Mouse (Mus musculus) spleen, adult 2 months (tissue): Measurements from ENCODE around the gene Dcaf15. TPM values are rescaled to one million over a fixed set of nuclear protein-coding genes. Genes with fewer than 3 reads are reported as not detected.
A peak's percentile ranks its signal among the peaks of the same experiment; 100 is the strongest.

Experiments
- DNase-seq, 2 experiments: peaks; one replicate each; pipeline versions ENCODE4 v3.0.0 to v3.0.0-alpha.2; 2012 to 2021; ENCODE audit warnings: low spot score in 2 of 2, low read depth in 1 of 2
- H3K27ac ChIP-seq: fragments of 200-500 bp; 2 replicates; pipeline ENCODE4 v1.5.1; 2012; ENCODE audit warnings: low read length, inconsistent platforms; ENCODE audit not compliant: insufficient read depth
- H3K27me3 ChIP-seq: fragments of 200-500 bp; 2 replicates; pipeline ENCODE4 v1.6.1; 2012; ENCODE audit warnings: mild to moderate bottlenecking, moderate library complexity, low read length, inconsistent platforms; ENCODE audit not compliant: control insufficient read depth, insufficient read depth
- H3K36me3 ChIP-seq: fragments of 200-500 bp; 2 replicates; pipeline ENCODE4 v1.6.1; 2012; ENCODE audit warnings: mild to moderate bottlenecking, low read length, inconsistent platforms; ENCODE audit not compliant: control insufficient read depth, insufficient read depth
- H3K4me1 ChIP-seq: fragments of 200-500 bp; 2 replicates; pipeline ENCODE4 v1.6.1; 2011; ENCODE audit warnings: inconsistent platforms; ENCODE audit not compliant: control insufficient read depth, insufficient read depth, insufficient read length
- H3K4me3 ChIP-seq: fragments of 200-500 bp; 2 replicates; pipeline ENCODE4 v1.5.1; 2011; ENCODE audit warnings: mild to moderate bottlenecking, inconsistent platforms; ENCODE audit not compliant: insufficient read depth, insufficient read length; ENCODE audit errors: extremely low read depth
- CTCF ChIP-seq: fragments of 200-500 bp; IDR thresholded peaks from 2 replicates; pipeline ENCODE4 v1.5.1; 2011; ENCODE audit warnings: mild to moderate bottlenecking, inconsistent platforms; ENCODE audit not compliant: insufficient read depth, insufficient read length, insufficient replicate concordance; ENCODE audit errors: extremely low read depth
- POLR2A ChIP-seq: fragments of 200-500 bp; IDR thresholded peaks from 2 replicates; pipeline ENCODE4 v1.6.1; 2011; ENCODE audit warnings: low read depth, low read length, inconsistent platforms
- WGBS: fragments of 180-500 bp; shearing (Covaris S2); methylation state at CpG from one replicate; pipeline ENCODE4 v1.1.7; 2018; 5-methylcytosine and 5-hydroxymethylcytosine counted together
- polyA plus RNA-seq: library from polyadenylated mRNA; depleted of rRNA; stranded (reverse); fragments of >200 nt; gene quantifications from 2 replicates; pipeline ENCODE4 v1.2.3, GENCODE M21; 2012

The Dcaf15 gene
- polyA plus RNA-seq, 1 experiment, result 64.1 TPM

DNA sequence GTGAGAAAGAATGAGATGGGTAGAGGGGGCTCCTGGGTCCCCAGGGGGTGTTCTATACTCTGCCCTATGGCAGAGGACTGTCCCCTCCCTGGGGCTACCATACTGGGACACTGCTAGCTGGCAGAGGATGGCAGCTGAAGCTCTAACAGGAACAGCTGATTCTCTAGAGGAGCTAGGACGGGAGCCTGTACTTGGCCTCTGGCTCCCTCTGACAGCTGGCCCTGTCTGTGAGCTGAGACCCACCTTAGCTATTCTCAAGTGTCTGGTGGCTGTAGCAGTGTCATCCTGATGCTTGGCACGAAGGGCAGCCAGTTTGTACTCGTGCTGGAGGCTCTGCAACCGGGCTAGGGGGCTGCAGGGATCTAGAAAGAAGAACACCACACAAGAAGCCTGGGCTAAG lies 36.3 kb upstream of the Dcaf15 start:
- Histone ChIP-seq H3K4me3 (no peak overlapping the region), H3K27me3 (no peaks in the 10 kb centered on the region), H3K4me1 (no peaks in the 10 kb centered on the region), H3K27ac (no peak overlapping the region), H3K36me3 (peaks cover 60% of the 10 kb centered on the region)
- TF ChIP-seq POLR2A, result no peak
- no peak for TF ChIP-seq CTCF
- no peak for DNase-seq
- 82% methylated on average over 4 of the region's 4 CpGs for WGBS

DNA sequence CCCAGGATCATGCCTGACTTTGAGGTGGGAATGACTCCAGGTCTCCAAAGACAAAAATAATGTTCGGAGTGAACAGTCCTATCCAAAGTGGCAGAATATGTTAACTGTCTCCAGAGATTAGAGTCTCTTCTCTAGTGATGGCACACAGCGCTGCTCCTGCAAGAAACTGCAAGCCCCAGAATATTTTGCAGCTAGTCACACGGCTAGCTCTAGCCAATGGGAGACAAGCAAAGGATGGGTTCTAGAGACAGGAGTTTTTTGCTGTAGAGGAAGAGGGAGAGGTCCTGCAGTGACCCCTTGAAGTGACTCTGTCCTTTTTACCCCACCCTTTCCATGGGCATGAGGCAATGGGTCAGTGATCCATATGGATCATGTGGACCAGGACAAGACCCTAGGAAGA lies 33.3 kb upstream of the Dcaf15 start:
- H3K4me3 ChIP-seq, result no peak overlapping the region
- peaks cover 69% of the 10 kb centered on the region for H3K36me3 ChIP-seq
- H3K4me1 ChIP-seq, result 0 out of 2 replicates have a peak, but pooled peaks cover 2% of the 10 kb centered on the region
- WGBS, result 93% methylated on average over 3 of the region's 3 CpGs
- TF ChIP-seq POLR2A (no peak), CTCF (no peak)
- DNase-seq, result no peak
- no peaks in the 10 kb centered on the region for H3K27me3 ChIP-seq
- H3K27ac ChIP-seq, result no peak overlapping the region

DNA sequence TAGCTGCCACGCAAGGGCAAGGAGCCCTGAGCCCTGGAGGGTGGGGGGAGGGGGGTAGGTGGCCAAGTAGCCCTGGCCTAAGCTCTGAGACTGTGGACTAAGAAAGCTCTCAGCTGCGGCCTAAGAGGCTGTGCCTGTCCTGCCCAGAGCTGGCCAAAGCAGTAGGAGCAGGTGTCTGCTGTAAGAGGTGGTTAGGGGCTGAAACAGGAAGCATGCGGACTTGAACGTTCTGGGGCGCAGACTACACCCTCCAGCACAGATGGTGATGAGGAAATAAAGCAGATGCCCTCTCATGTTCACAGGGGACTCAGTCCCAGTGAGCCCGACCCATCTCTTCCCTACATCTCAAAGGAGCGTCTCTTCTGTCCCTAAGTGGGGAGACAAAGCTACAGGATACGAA lies 27.7 kb upstream of the Dcaf15 start:
- TF ChIP-seq POLR2A (no peak), CTCF (no peak)
- Histone ChIP-seq H3K4me1 (peaks cover 7% of the 10 kb centered on the region; the same call in 1 of the 2 replicates), H3K27me3 (no peaks in the 10 kb centered on the region), H3K27ac (peak overlapping the region; percentile 43), H3K4me3 (no peak overlapping the region), H3K36me3 (peaks cover 29% of the 10 kb centered on the region)
- 34% methylated on average over 8 of the region's 8 CpGs for WGBS
- DNase-seq, result no peak

DNA sequence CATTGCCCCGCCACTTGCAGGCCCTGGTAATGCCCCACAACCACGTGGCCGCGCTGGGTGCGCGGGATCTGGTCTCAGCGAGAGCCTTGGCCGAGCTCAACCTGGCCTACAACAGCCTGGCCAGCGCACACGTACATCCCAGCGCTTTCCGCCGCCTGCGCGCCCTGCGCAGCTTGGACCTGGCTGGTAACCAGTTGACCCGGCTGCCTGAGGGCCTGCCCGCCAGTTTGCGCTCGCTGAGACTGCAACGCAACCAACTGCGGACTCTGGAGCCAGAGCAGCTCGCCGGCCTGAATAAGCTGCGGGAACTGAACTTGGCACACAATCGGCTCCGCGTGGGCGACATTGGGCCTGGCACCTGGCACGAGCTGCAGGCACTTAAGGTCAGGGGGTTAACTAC lies 26.2 kb upstream of the Dcaf15 start:
- peaks cover 7% of the 10 kb centered on the region; the same call in 1 of the 2 replicates for H3K4me1 ChIP-seq
- no peaks in the 10 kb centered on the region for H3K27me3 ChIP-seq
- TF ChIP-seq POLR2A, result no peak
- no peak for TF ChIP-seq CTCF
- DNase-seq, result no peak
- H3K36me3 ChIP-seq, result peaks cover 22% of the 10 kb centered on the region
- no peak overlapping the region for H3K27ac ChIP-seq
- WGBS, result 92% methylated on average over 30 of the region's 30 CpGs
- no peak overlapping the region for H3K4me3 ChIP-seq

DNA sequence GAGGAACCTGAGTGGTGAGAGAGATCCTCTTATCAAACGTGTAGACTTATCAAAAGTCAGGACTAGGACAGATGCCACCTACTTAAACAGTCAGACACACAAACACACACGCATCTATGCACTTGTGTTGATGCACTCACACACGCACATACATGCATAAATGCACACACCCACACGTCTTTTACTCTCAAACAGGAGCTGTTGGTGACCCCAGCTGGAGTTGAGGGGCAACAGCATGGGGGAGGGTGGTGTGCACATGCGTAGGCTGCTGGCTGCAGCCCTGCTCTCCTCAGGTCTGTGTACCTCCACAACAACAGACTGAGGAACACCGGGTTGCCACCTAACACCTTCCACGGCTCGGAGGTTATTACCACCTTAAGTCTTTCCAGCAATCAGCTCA lies 23.7 kb upstream of the Dcaf15 start:
- DNase-seq, result no peak

DNA sequence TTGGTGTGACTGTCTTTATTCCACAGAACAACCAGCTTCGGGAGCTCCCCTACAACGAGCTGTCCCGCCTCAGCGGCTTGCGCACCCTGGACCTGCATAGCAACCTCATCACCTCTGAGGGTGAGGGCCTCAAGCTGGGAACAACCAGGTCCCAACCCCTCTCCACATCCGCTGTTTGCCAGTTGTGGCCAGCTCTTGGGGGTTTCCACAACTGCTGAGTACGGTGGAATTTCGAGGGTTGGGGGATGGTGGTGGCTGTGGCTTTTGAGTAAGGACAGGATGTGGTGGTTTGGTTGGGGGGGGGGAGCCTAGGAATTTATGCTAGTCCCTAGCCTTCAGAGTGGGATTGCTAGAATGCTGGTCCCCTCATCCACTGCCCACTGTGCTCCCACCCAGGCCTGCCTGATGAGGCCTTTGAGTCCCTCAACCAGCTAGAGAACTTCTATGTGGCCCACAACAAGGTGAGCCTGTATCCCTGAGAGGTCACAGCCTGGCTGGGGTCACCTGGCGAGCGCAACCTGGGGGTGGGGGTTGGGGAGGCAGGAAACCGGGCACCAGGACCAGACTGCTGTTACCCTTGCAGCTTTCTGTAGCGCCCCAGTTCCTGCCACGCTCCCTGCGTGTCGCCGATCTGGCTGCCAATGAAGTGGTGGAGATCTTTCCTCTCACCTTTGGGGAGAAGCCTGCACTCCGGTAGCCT lies 22.8 kb upstream of the Dcaf15 start:
- DNase-seq, result no peak
- Histone ChIP-seq H3K4me1 (peaks cover under 1% of the 10 kb centered on the region; the same call in 1 of the 2 replicates), H3K27me3 (no peaks in the 10 kb centered on the region), H3K4me3 (peak overlapping the region; percentile 11; the same call in 1 of the 2 replicates), H3K36me3 (no peaks in the 10 kb centered on the region), H3K27ac (peak overlapping the region; percentile 58)
- WGBS, result 28% methylated on average over 17 of the region's 17 CpGs
- TF ChIP-seq POLR2A (no peak), CTCF (no peak)

More for the DNA sequence above, 23.7 kb upstream of the Dcaf15 start:
- Histone ChIP-seq H3K27ac (no peak overlapping the region), H3K4me3 (no peak overlapping the region), H3K4me1 (peaks cover 7% of the 10 kb centered on the region; the same call in 1 of the 2 replicates), H3K36me3 (peaks cover 6% of the 10 kb centered on the region), H3K27me3 (no peaks in the 10 kb centered on the region)
- WGBS, result 48% methylated on average over 8 of the region's 8 CpGs
- no peak for TF ChIP-seq CTCF
- no peak for TF ChIP-seq POLR2A

DNA sequence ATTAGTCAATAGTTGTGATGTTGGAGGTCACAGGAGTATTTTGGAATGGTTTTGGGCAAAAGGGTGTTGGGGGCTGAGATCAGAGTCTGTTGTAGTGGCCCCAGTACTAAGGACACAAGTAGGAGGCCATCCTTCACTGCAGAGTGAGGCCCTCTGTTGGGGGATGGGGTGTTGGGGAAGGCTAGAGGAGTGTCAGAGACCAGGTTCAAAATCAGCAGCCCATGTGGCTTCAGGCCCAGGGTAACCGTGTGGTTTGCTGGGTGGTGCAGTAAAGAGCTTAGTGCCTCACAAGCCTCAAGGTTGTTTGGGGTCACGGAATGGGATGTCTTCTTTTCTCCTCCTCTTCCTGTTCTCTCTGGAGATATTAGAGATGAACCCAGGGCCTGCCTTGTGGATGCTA lies 22.2 kb upstream of the Dcaf15 start:
- Histone ChIP-seq H3K27me3 (no peaks in the 10 kb centered on the region), H3K27ac (peak overlapping the region; percentile 58; the same call in 1 of the 2 replicates), H3K4me1 (no peaks in the 10 kb centered on the region; the same call in 1 of the 2 replicates), H3K36me3 (no peaks in the 10 kb centered on the region), H3K4me3 (no peak overlapping the region)
- 25% methylated on average over 2 of the region's 2 CpGs for WGBS
- no peak for TF ChIP-seq POLR2A
- DNase-seq, result no peak

DNA sequence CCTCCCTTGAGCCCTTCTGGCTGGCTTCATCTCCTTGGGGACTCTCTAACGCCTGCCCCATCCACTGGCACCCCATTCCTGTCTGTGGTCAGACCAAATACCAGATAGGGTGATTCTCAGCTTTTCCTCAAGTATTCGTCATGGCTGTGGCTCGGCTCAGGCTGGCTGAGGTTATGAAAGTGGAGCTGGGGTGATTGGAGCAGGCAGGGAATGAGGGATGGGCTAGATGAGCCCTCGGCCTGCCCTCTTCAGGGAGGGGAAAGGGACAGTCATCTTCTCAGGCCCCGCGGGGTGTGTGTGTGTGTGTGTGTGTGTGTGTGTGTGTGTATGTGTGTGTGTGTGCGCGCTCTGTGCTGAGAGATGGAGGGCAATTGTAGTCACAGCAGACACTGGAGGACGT lies 21.1 kb upstream of the Dcaf15 start, which contains the start of gene Podnl1:
TSS of gene Podnl1 (plus strand) at position 334 of the 400 bp plus-strand sequence.
- 65% methylated on average over 9 of the region's 9 CpGs for WGBS
- Histone ChIP-seq H3K36me3 (no peaks in the 10 kb centered on the region), H3K4me1 (no peaks in the 10 kb centered on the region), H3K4me3 (no peak within 1 kb of the TSS), H3K27me3 (no peaks in the 10 kb centered on the region), H3K27ac (peak within 1 kb of the TSS; percentile 12; the same call in 1 of the 2 replicates)
- no peak for TF ChIP-seq POLR2A
- TF ChIP-seq CTCF, result no peak
- DNase-seq, result no peak
